Mouse (Mus musculus): ENCODE measurements around the gene Gm28374. TPM values are rescaled to one million over a fixed set of nuclear protein-coding genes. Genes with fewer than 3 reads are reported as not detected.
"Not testable (repeated sequence)": the region's sequence is repeated elsewhere in the genome, so short reads cannot be mapped to it uniquely, and the experiment has no call there.

Gene Gm28374
- total RNA-seq (2021) = 1 to 10 TPM in 1 of 2 experiments, under 1 TPM in 1; 0.59 to 1.3 TPM
- long read RNA-seq, experiment 1, partial matches to known transcripts = 0 of 1 reads
- long read RNA-seq, experiment 1, other reads (novel, unspliced or antisense) = 1 of 1 reads
- long read RNA-seq, experiment 2 = 0 reads

- intact Hi-C loops (cut with DNase I) = loop anchor here (10.0 kb wide), 1 partner anchor 253 kb away; the partner anchor contains the start of gene Men1
- DNase-seq (ENCODE audit: low spot score in 2 of 2) = no peak
Measured at GRCm38 (mm10) chr19:6082156-6082555, at the start of gene Gm28374. Gene Gm28374, minus strand, starts transcription at chr19:6082256.

- DNase-seq (ENCODE audit: low spot score in 2 of 2); intact Hi-C loops (cut with DNase I): not testable (repeated sequence)
Measured at GRCm38 (mm10) chr19:6130414-6131128, 48.5 kb upstream of the Gm28374 start.

- peak; percentile 93 to 97 for DNase-seq (ENCODE audit: low spot score in 2 of 2)
- intact Hi-C loops (cut with DNase I) = loop anchor here (5.0 kb wide), 1 partner anchor 109 kb away; the partner anchor contains the start of gene Ppp2r5b
Measured at GRCm38 (mm10) chr19:6127760-6128341, 45.8 kb upstream of the Gm28374 start, which contains the start of gene Snx15. Gene Snx15, minus strand, starts transcription at chr19:6128304.

GRCm38 (mm10) chr19:6126789-6127580 is 44.9 kb upstream of the Gm28374 start:
- no peak for DNase-seq (ENCODE audit: low spot score in 2 of 2)
- intact Hi-C loops (cut with DNase I) = loop anchor here (5.0 kb wide), 1 partner anchor 110 kb away; the partner anchor contains the start of gene Ppp2r5b

GRCm38 (mm10) chr19:6126289-6126688 is 44.2 kb upstream of the Gm28374 start:
- DNase-seq (ENCODE audit: low spot score in 2 of 2) = peak; percentile 42 to 43
- intact Hi-C loops (cut with DNase I) = loop anchor here (5.0 kb wide), 1 partner anchor 111 kb away; the partner anchor contains the start of gene Ppp2r5b

- no peak for DNase-seq (ENCODE audit: low spot score in 2 of 2)
- intact Hi-C loops (cut with DNase I) = loop anchor here (5.0 kb wide), 2 partner anchors 58 to 112 kb away; partner anchors contain the start of genes Ppp2r5b and Tm7sf2
Measured at GRCm38 (mm10) chr19:6124898-6125297, 42.8 kb upstream of the Gm28374 start.

- intact Hi-C loops (cut with DNase I) = loop anchor here (5.0 kb wide), 1 partner anchor 56 kb away; the partner anchor contains the start of gene Tm7sf2
- DNase-seq (ENCODE audit: low spot score in 2 of 2) = no peak
Measured at GRCm38 (mm10) chr19:6123330-6123729, 41.3 kb upstream of the Gm28374 start.

GRCm38 (mm10) chr19:6121761-6122160 is 39.7 kb upstream of the Gm28374 start:
- intact Hi-C loops (cut with DNase I) = loop anchor here (5.0 kb wide), 1 partner anchor 54 kb away; the partner anchor contains the start of gene Tm7sf2
- DNase-seq (ENCODE audit: low spot score in 2 of 2) = no peak

- no peak for DNase-seq (ENCODE audit: low spot score in 2 of 2)
- intact Hi-C loops (cut with DNase I) = loop anchor here (2.0 kb wide), 1 partner anchor 34 kb away; the partner anchor contains the start of genes Cdca5 and Zfpl1
Measured at GRCm38 (mm10) chr19:6118677-6119185, 36.7 kb upstream of the Gm28374 start.

GRCm38 (mm10) chr19:6117986-6118676 is 36.1 kb upstream of the Gm28374 start, which contains the start of gene Sac3d1:
Gene Sac3d1, minus strand, starts transcription at chr19:6118650.
- intact Hi-C loops (cut with DNase I) = loop anchor here (2.0 kb wide), 1 partner anchor 33 kb away; the partner anchor contains the start of genes Cdca5 and Zfpl1
- peak; percentile 91 for DNase-seq (ENCODE audit: low spot score in 2 of 2)

GRCm38 (mm10) chr19:6117346-6117985 is 35.4 kb upstream of the Gm28374 start:
- intact Hi-C loops (cut with DNase I) = no loop called here

GRCm38 (mm10) chr19:6116113-6116850 is 34.2 kb upstream of the Gm28374 start:
- peak in 1 of 2 experiments; percentile 48 for DNase-seq (ENCODE audit: low spot score in 2 of 2)
- intact Hi-C loops (cut with DNase I) = no loop called here

More at GRCm38 (mm10) chr19:6117346-6117985, 35.4 kb upstream of the Gm28374 start:
- no peak for DNase-seq (ENCODE audit: low spot score in 2 of 2)

GRCm38 (mm10) chr19:6113116-6113515 is 31.1 kb upstream of the Gm28374 start:
- intact Hi-C loops (cut with DNase I) = no loop called here

GRCm38 (mm10) chr19:6105586-6105985 is 23.5 kb upstream of the Gm28374 start, which contains the start of gene Naaladl1:
Gene Naaladl1, plus strand, starts transcription at chr19:6105782.
- DNase-seq (ENCODE audit: low spot score in 2 of 2) = no peak
- intact Hi-C loops (cut with DNase I) = no loop called here

More at GRCm38 (mm10) chr19:6113116-6113515, 31.1 kb upstream of the Gm28374 start:
- no peak for DNase-seq (ENCODE audit: low spot score in 2 of 2)

GRCm38 (mm10) chr19:6104476-6104875 is 22.4 kb upstream of the Gm28374 start:
- no peak for DNase-seq (ENCODE audit: low spot score in 2 of 2)
- intact Hi-C loops (cut with DNase I) = no loop called here

- intact Hi-C loops (cut with DNase I) = no loop called here
- no peak for DNase-seq (ENCODE audit: low spot score in 2 of 2)
Measured at GRCm38 (mm10) chr19:6102169-6102853, 20.3 kb upstream of the Gm28374 start.

All from left cerebral cortex, postnatal 14 days (tissue).